Mouse (Mus musculus) heart, postnatal 0 days (tissue): ENCODE measurements around the gene Mrps16. TPM values are rescaled to one million over a fixed set of nuclear protein-coding genes. Genes with fewer than 3 reads are reported as not detected.

Source experiments
- ATAC-seq: fragments of 200-750 bp; cut with Nextera tagmentation; 2 replicates; pipeline ENCODE4 v1.8.0; 2017; ENCODE audit warnings: low read depth, moderate number of reproducible peaks, moderate library complexity; ENCODE audit not compliant: insufficient read depth
- DNase-seq: peaks from one replicate; pipeline ENCODE4 v3.0.0-alpha.2; 2016; ENCODE audit warnings: low spot score
- H3K27ac ChIP-seq: fragments of 300-500 bp; sonication (generic); 2 replicates; pipeline ENCODE4 v1.5.1; 2014; ENCODE audit warnings: low read depth, mild to moderate bottlenecking
- H3K27me3 ChIP-seq: fragments of 300-500 bp; sonication (generic); 2 replicates; pipeline ENCODE4 v1.6.1; 2014; ENCODE audit warnings: low read length, mixed read lengths; ENCODE audit not compliant: control insufficient read depth, insufficient read depth
- H3K36me3 ChIP-seq: fragments of 300-500 bp; sonication (generic); replicated peaks from 2 replicates; pipeline ENCODE4 v1.6.1; 2014; ENCODE audit warnings: low read length, mixed read lengths; ENCODE audit not compliant: control insufficient read depth, insufficient read depth
- H3K4me1 ChIP-seq: fragments of 300-500 bp; sonication (generic); 2 replicates; pipeline ENCODE4 v1.6.1; 2014; ENCODE audit warnings: antibody characterized with exemption; ENCODE audit not compliant: control insufficient read depth, insufficient read depth
- H3K4me2 ChIP-seq: fragments of 300-500 bp; sonication (generic); 2 replicates; pipeline ENCODE4 v1.6.1; 2014; ENCODE audit warnings: low read depth, mild to moderate bottlenecking, low read length, moderate library complexity
- H3K4me3 ChIP-seq: fragments of 300-500 bp; sonication (generic); 2 replicates; pipeline ENCODE4 v1.5.1; 2014; ENCODE audit warnings: low read depth, low read length
- H3K9ac ChIP-seq: fragments of 300-500 bp; sonication (generic); replicated peaks from 2 replicates; pipeline ENCODE4 v1.6.1; 2014; ENCODE audit warnings: low read depth, low read length, mixed read lengths
- H3K9me3 ChIP-seq: fragments of 300-500 bp; sonication (generic); replicated peaks from 2 replicates; pipeline ENCODE4 v1.6.1; 2016; ENCODE audit warnings: low read length; ENCODE audit not compliant: control insufficient read depth
- CTCF ChIP-seq: IDR thresholded peaks from 2 replicates; pipeline ENCODE4 v1.5.1; 2016; ENCODE audit warnings: antibody characterized with exemption, control low read depth, low read depth
- EP300 ChIP-seq: IDR thresholded peaks from 2 replicates; pipeline ENCODE4 v1.6.1; 2016; ENCODE audit warnings: antibody characterized with exemption, low read depth
- WGBS: fragments of 180-500 bp; shearing (Covaris S2); extraction: QIAGEN DNeasy Blood & Tissue Kit; methylation state at CpG from one replicate; pipeline ENCODE4 v1.1.7; 2014; 5-methylcytosine and 5-hydroxymethylcytosine counted together
- polyA plus RNA-seq: library from polyadenylated mRNA; unstranded; fragments of >200 nt; fragmentation: Nextera tagmentation; extraction: Ambion mirVana; gene quantifications from 2 replicates; pipeline ENCODE4 v1.2.1, GENCODE M21; 2015
- total RNA-seq: library from RNA; depleted of rRNA; stranded (reverse); fragments of >200 nt; gene quantifications from 2 replicates; pipeline ENCODE4 v1.2.3, GENCODE M21; 2014; ENCODE audit warnings: low replicate concordance

Mrps16 gene
- total and polyA plus RNA-seq, 2 experiments from 2014 or later: 79.3 to 122 TPM

GRCm38 (mm10) chr14:20378313-20379061 is 14.9 kb downstream of the Mrps16 start:
- Histone ChIP-seq H3K36me3 (peaks cover 47% of the 10 kb centered on the region), H3K4me1 (peaks cover 4% of the 10 kb centered on the region; the same call in 1 of the 2 replicates), H3K4me2 (peak overlapping the region; percentile 15; the same call in 1 of the 2 replicates), H3K9ac (no peak overlapping the region), H3K4me3 (no peak overlapping the region), H3K27ac (peak overlapping the region; percentile 39; the same call in 1 of the 2 replicates), H3K9me3 (no peaks in the 10 kb centered on the region), H3K27me3 (no peaks in the 10 kb centered on the region)
- 33% methylated on average over 13 of the region's 13 CpGs for WGBS
- TF ChIP-seq EP300 (no peak), CTCF (peak; percentile 73)
- DNase-seq: peak; percentile 81
- peak; percentile 88 for ATAC-seq

GRCm38 (mm10) chr14:20377112-20377521 is 16.3 kb downstream of the Mrps16 start:
- 33% methylated on average over 4 of the region's 4 CpGs for WGBS
- Histone ChIP-seq H3K9me3 (no peaks in the 10 kb centered on the region), H3K36me3 (peaks cover 38% of the 10 kb centered on the region), H3K4me3 (no peak overlapping the region), H3K9ac (no peak overlapping the region), H3K27ac (0 out of 2 replicates have a peak overlapping the region, but pooled peaks have one; percentile 3), H3K4me2 (no peak overlapping the region), H3K4me1 (peaks cover 4% of the 10 kb centered on the region; the same call in 1 of the 2 replicates), H3K27me3 (no peaks in the 10 kb centered on the region)
- ATAC-seq (peak; percentile 53; the same call in 1 of the 2 replicates), DNase-seq (peak; percentile 51)
- TF ChIP-seq EP300: no peak
- TF ChIP-seq CTCF: no peak

GRCm38 (mm10) chr14:20371854-20372253 is 21.6 kb downstream of the Mrps16 start:
- no peaks in the 10 kb centered on the region for H3K4me1 ChIP-seq
- no peak for TF ChIP-seq CTCF
- no peak for TF ChIP-seq EP300
- H3K27me3 ChIP-seq: no peaks in the 10 kb centered on the region
- H3K4me2 ChIP-seq: no peak overlapping the region
- ATAC-seq (no peak), DNase-seq (no peak)
- peaks cover 60% of the 10 kb centered on the region for H3K36me3 ChIP-seq
- H3K27ac ChIP-seq: no peak overlapping the region
- no peak overlapping the region for H3K9ac ChIP-seq
- WGBS: 97% methylated on average over 1 of the region's 1 CpGs
- no peak overlapping the region for H3K4me3 ChIP-seq
- no peaks in the 10 kb centered on the region for H3K9me3 ChIP-seq

GRCm38 (mm10) chr14:20370798-20371197 is 22.6 kb downstream of the Mrps16 start:
- Histone ChIP-seq H3K9me3 (no peaks in the 10 kb centered on the region), H3K9ac (no peak overlapping the region), H3K36me3 (peaks cover 62% of the 10 kb centered on the region), H3K27ac (no peak overlapping the region), H3K4me1 (no peaks in the 10 kb centered on the region), H3K4me3 (no peak overlapping the region), H3K27me3 (no peaks in the 10 kb centered on the region), H3K4me2 (no peak overlapping the region)
- DNase-seq (no peak), ATAC-seq (no peak)
- TF ChIP-seq CTCF (no peak), EP300 (no peak)
- 78% methylated on average over 7 of the region's 7 CpGs for WGBS

- Histone ChIP-seq H3K9me3 (no peaks in the 10 kb centered on the region), H3K27me3 (no peaks in the 10 kb centered on the region), H3K4me2 (no peak overlapping the region), H3K4me1 (no peaks in the 10 kb centered on the region), H3K36me3 (peaks cover 65% of the 10 kb centered on the region), H3K4me3 (no peak overlapping the region), H3K27ac (no peak overlapping the region), H3K9ac (no peak overlapping the region)
- TF ChIP-seq CTCF (no peak), EP300 (no peak)
- WGBS: 90% methylated on average over 3 of the region's 3 CpGs
- no peak for ATAC-seq
- DNase-seq: no peak
Observed at GRCm38 (mm10) chr14:20368271-20368670, 25.2 kb downstream of the Mrps16 start.

GRCm38 (mm10) chr14:20363230-20363629 is 30.2 kb downstream of the Mrps16 start:
- ATAC-seq (no peak), DNase-seq (no peak)
- Histone ChIP-seq H3K27ac (no peak overlapping the region), H3K4me3 (no peak overlapping the region), H3K9me3 (no peaks in the 10 kb centered on the region), H3K9ac (no peak overlapping the region), H3K36me3 (peaks cover 88% of the 10 kb centered on the region), H3K4me1 (no peaks in the 10 kb centered on the region), H3K27me3 (no peaks in the 10 kb centered on the region), H3K4me2 (no peak overlapping the region)
- TF ChIP-seq CTCF (no peak), EP300 (no peak)
- WGBS: 87% methylated on average over 4 of the region's 4 CpGs
